Mouse (Mus musculus) G1E (cell line): Measurements from ENCODE around the gene OR5BS1P. TPM values are rescaled to one million over a fixed set of nuclear protein-coding genes. Genes with fewer than 3 reads are reported as not detected.
"Not testable (repeated sequence)": the region's sequence is repeated elsewhere in the genome, so short reads cannot be mapped to it uniquely, and the experiment has no call there.

Experiments
- ATAC-seq: 2 replicates; pipeline ENCODE4 v1.8.0; 2016; ENCODE audit warnings: mild to moderate bottlenecking; ENCODE audit not compliant: insufficient number of reproducible peaks, poor library complexity, low FRiP score, severe bottlenecking; ENCODE audit errors: extremely low read depth
- DNase-seq: peaks from one replicate; pipeline ENCODE4 v3.0.0; 2012; ENCODE audit warnings: low spot score
- H3K27me3 ChIP-seq: 2 replicates; pipeline ENCODE4 v1.6.1; 2012; ENCODE audit warnings: mild to moderate bottlenecking, low read length, inconsistent platforms; ENCODE audit not compliant: insufficient read depth
- H3K36me3 ChIP-seq: replicated peaks from 2 replicates; pipeline ENCODE3; 2012; ENCODE audit warnings: mild to moderate bottlenecking, inconsistent platforms
- H3K4me1 ChIP-seq: 2 replicates; pipeline ENCODE4 v1.6.1; 2012; ENCODE audit warnings: low read depth, low read length, inconsistent platforms, mixed read lengths; ENCODE audit not compliant: insufficient read depth
- H3K4me3 ChIP-seq: 2 replicates; pipeline ENCODE4 v1.5.1; 2012; ENCODE audit warnings: low read depth, mild to moderate bottlenecking, inconsistent platforms, low read length, moderate library complexity, mixed read lengths
- H3K9me3 ChIP-seq: replicated peaks from 2 replicates; pipeline ENCODE4 v1.6.1; 2012; ENCODE audit warnings: inconsistent platforms
- CTCF ChIP-seq: IDR thresholded peaks from 2 replicates; pipeline ENCODE4 v1.5.1; 2012; ENCODE audit warnings: low read depth, low read length, inconsistent platforms, mixed read lengths
- GATA1 ChIP-seq: IDR thresholded peaks from 2 replicates; pipeline ENCODE4 v1.6.1; 2012; ENCODE audit warnings: borderline replicate concordance, low read length, inconsistent platforms, mixed read lengths
- GATA2 ChIP-seq: IDR thresholded peaks from 2 replicates; pipeline ENCODE4 v1.6.1; 2012; ENCODE audit warnings: low read depth, low read length, inconsistent platforms, borderline replicate concordance
- POLR2AphosphoS5 ChIP-seq: IDR thresholded peaks from 2 replicates; pipeline ENCODE4 v1.6.1; 2012; ENCODE audit warnings: low read depth, low read length, inconsistent platforms; ENCODE audit not compliant: insufficient replicate concordance
- TAL1 ChIP-seq: conservative IDR thresholded peaks from 2 replicates; pipeline ENCODE4 v1.6.1; 2012; ENCODE audit warnings: low read depth, low read length, inconsistent platforms, mixed read lengths
- polyA plus RNA-seq: library from polyadenylated mRNA; stranded (reverse); fragments of >175 nt; gene quantifications from 2 replicates; pipeline ENCODE4 v1.2.3, GENCODE M21; 2012
- total RNA-seq, 2 experiments: library from RNA; stranded (forward) in 1 of 2; stranded (reverse) in 1 of 2; fragments of 200-1000 nt in 1 of 2; fragments of >200 nt in 1 of 2; fragmentation: Nextera tagmentation in 1 of 2; gene quantifications; 2 replicates each; pipeline ENCODE4 v1.2.3; 2014 to 2017

OR5BS1P gene
- not detected in 2 replicates for total RNA-seq (2014; fragmentation: Nextera tagmentation)
- 0.06 and 0.11 TPM in 2 replicates for total RNA-seq (2017)
- not detected in 2 replicates for polyA plus RNA-seq

DNA sequence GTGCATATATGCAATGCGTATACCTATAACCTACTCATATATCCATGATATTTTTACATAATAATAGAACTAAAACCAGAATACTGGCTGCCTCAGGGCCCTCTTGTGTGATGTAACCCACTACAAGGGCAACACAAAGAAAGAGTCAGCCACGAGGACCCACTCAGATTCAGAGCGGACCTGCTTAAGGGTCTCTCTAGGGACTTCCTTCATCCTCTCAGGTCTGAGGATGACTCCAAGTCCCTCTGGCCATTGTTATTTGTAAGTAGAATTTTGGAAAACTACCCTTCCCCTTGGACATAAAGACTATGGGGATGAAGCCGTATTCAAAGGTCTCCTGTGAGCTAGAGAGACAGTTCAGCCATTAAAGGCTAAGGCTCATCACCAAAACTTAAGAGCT lies at the start of gene OR5BS1P:
Gene OR5BS1P (plus strand): TSS at position 301 of the 400 bp plus-strand sequence.
- no peaks in the 10 kb centered on the region for H3K4me1 ChIP-seq
- no peak for ATAC-seq
- H3K9me3 ChIP-seq, result no peaks in the 10 kb centered on the region
- no peak within 1 kb of the TSS for H3K4me3 ChIP-seq
- DNase-seq, result no peak
- H3K27me3 ChIP-seq, result peaks cover 14% of the 10 kb centered on the region
- TF ChIP-seq GATA1 (no peak), POLR2AphosphoS5 (no peak), GATA2 (no peak), CTCF (no peak), TAL1 (no peak)
- H3K36me3 ChIP-seq, result no peaks in the 10 kb centered on the region

DNA sequence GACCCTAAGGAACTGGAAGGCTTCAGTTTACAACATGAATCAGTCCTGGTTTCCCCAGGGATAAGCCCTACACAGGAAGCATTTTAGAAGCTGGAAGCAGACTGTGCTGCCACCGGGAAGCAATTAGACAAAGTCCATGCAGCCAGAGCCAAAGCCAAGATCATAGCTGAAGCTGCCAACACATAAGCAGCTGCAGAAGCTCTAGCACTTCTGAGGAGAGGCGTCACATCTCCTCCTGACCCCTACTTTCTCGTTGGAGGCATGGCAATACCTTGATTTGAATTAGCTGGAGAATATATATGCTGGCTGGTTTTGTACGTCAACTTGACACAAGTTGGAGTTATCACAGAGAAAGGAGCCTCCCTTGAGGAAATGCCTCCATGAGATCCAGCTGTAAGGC lies 48.8 kb upstream of the OR5BS1P start:
- no peaks in the 10 kb centered on the region for H3K36me3 ChIP-seq
- H3K4me3 ChIP-seq, result no peak overlapping the region
- H3K4me1 ChIP-seq, result no peaks in the 10 kb centered on the region
- ATAC-seq (no peak), DNase-seq (no peak)
- no peaks in the 10 kb centered on the region for H3K9me3 ChIP-seq
- TF ChIP-seq GATA2 (no peak), GATA1 (no peak), TAL1 (no peak), POLR2AphosphoS5 (no peak), CTCF (no peak)
- H3K27me3 ChIP-seq, result peaks cover 5% of the 10 kb centered on the region; the same call in 1 of the 2 replicates

DNA sequence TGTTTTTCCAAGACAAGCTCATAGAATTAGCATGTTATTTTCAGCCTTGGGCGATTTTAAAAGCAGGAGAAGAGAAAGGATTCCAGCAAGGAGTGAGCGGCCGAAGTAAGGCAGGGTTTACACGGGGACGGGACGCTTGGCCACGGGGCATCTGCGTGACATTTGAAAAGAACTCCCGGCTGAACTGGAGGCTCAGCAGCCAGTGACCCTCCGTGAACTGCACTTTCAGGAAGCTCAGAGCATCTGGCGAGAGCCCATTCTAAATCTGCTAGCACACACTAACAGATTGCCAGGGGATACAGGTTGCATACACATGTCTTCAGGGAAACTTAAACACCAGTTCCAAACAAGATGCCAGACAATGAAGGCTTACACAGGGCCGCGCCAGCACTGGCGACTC lies 45.4 kb upstream of the OR5BS1P start:
- no peak for DNase-seq
- Histone ChIP-seq H3K9me3 (no peaks in the 10 kb centered on the region), H3K4me3 (no peak overlapping the region), H3K36me3 (no peaks in the 10 kb centered on the region), H3K27me3 (peaks cover 5% of the 10 kb centered on the region; the same call in 1 of the 2 replicates), H3K4me1 (no peaks in the 10 kb centered on the region)
- ATAC-seq, result no peak
- TF ChIP-seq GATA2, result no peak
- no peak for TF ChIP-seq CTCF
- no peak for TF ChIP-seq TAL1
- TF ChIP-seq GATA1, result no peak
- TF ChIP-seq POLR2AphosphoS5, result no peak

DNA sequence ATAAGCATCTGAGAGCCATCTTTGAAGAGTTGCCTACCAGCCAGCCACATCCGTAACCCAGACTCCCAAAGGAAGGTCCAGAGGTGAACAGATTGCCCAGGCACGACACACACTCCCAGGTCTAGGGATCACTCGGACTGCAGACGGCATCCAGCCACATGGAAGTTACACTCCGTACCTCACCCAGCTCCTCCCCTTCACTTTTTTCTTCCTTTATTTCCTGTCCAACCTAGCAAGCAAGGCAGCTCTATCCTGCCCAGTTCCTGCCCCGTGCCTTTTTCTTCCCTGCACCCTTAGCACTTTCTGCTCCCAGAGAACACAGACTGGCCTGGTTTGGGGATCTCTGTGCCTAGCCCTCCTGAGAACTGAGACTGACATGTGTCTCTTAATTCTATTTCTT lies 44.9 kb upstream of the OR5BS1P start:
- H3K36me3 ChIP-seq, result no peaks in the 10 kb centered on the region
- peaks cover 5% of the 10 kb centered on the region; the same call in 1 of the 2 replicates for H3K27me3 ChIP-seq
- no peak for DNase-seq
- no peaks in the 10 kb centered on the region for H3K4me1 ChIP-seq
- no peak overlapping the region for H3K4me3 ChIP-seq
- TF ChIP-seq TAL1, result no peak
- TF ChIP-seq GATA1, result no peak
- TF ChIP-seq CTCF, result no peak
- TF ChIP-seq GATA2, result no peak
- no peak for TF ChIP-seq POLR2AphosphoS5
- H3K9me3 ChIP-seq, result no peaks in the 10 kb centered on the region
- ATAC-seq, result no peak

DNA sequence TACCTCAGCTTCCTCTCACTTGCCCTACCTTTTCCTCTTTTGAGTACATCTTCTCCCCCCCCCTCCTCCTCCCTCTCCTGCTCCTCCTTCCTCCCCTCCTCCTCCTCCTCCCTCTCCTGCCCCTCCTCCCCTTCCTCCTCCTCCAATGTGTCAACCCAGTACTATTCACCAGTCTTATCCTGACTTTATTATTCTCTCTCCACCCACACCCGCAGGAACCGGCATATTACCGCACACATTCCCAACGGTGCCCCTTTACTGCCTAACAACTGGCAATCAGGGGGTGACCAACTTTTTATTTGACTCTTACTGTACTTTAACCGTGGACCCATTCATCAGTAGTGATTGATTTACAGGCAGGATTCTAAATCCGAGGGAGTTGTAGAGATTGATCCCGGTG lies 44.5 kb upstream of the OR5BS1P start:
- no peaks in the 10 kb centered on the region for H3K4me1 ChIP-seq
- H3K9me3 ChIP-seq, result no peaks in the 10 kb centered on the region
- TF ChIP-seq TAL1 (no peak), GATA2 (no peak), POLR2AphosphoS5 (no peak), GATA1 (no peak), CTCF (no peak)
- H3K36me3 ChIP-seq, result no peaks in the 10 kb centered on the region
- no peak for ATAC-seq
- H3K4me3 ChIP-seq, result no peak overlapping the region
- no peak for DNase-seq
- peaks cover 5% of the 10 kb centered on the region; the same call in 1 of the 2 replicates for H3K27me3 ChIP-seq

DNA sequence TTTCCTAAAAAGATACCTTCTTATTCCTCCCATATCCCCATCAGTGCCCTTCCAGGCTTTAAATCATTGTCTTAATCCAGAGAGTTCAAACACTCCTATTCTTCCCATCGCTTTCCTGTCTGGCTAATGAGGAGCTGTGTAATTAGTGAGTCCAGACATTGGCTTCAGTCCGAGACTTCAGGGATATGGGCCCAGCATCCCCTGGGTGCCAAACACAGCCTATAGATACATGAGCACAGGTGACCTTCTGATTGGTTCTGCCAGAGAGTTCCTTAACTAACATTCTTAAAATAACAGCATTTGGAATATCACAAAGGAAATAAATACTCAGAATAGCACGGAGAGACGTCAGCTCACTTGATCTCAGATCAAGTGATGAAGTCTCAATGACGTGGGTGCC lies 38.8 kb upstream of the OR5BS1P start, which contains the start of gene Olfr282:
Gene Olfr282 (plus strand): TSS at position 301 of the 400 bp plus-strand sequence.
- not testable (repeated sequence) for H3K4me3 ChIP-seq, ATAC-seq, H3K9me3 ChIP-seq, H3K36me3 ChIP-seq, H3K4me1 ChIP-seq, DNase-seq, H3K27me3 ChIP-seq

DNA sequence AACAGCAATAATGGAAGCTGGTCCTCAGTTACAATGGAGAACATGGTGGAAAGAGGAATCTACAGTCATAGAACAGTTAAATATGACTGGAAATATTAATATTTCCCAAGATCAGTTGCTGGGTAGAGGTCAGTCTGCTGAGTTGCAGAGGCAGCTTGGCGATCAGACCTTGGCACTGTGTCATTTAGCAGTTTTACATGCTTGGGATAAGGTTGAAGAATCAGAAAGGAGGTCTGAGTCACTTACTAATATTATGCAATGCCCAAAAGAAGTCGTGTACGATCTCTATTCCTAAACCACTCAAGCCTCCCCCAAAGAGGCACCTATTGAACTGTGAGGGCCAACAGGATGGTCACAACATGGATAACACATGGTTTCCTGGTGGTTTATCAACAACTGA lies 25.1 kb upstream of the OR5BS1P start:
- no peak for TF ChIP-seq CTCF
- no peak for TF ChIP-seq GATA1
- no peak for TF ChIP-seq GATA2
- TF ChIP-seq TAL1, result no peak
- no peak for TF ChIP-seq POLR2AphosphoS5
- DNase-seq (no peak), ATAC-seq (no peak)
- Histone ChIP-seq H3K9me3 (no peaks in the 10 kb centered on the region), H3K36me3 (no peaks in the 10 kb centered on the region), H3K4me1 (no peaks in the 10 kb centered on the region), H3K4me3 (no peak overlapping the region), H3K27me3 (no peaks in the 10 kb centered on the region)
